Mouse (Mus musculus) C2C12 (cell line): ENCODE results near the gene Tyw3.
"Not testable (repeated sequence)": the region's sequence is repeated elsewhere in the genome, so short reads cannot be mapped to it uniquely, and the experiment has no call there.

Source experiments
- CTCF ChIP-seq: IDR thresholded peaks from one replicate; pipeline ENCODE4 v1.5.1; 2011; ENCODE audit not compliant: control insufficient read depth, insufficient read depth, insufficient read length
- MAX ChIP-seq: IDR thresholded peaks from one replicate; pipeline ENCODE4 v1.6.1; 2011; ENCODE audit warnings: mild to moderate bottlenecking, control low read depth
- MYOD1 ChIP-seq: IDR thresholded peaks from one replicate; pipeline ENCODE4 v1.6.1; 2011; ENCODE audit warnings: low read depth; ENCODE audit not compliant: control insufficient read depth, insufficient read length
- MYOG ChIP-seq: IDR thresholded peaks from one replicate; pipeline ENCODE4 v1.6.1; 2011; ENCODE audit not compliant: control insufficient read depth, insufficient read length; ENCODE audit errors: extremely low read depth
- USF1 ChIP-seq: IDR thresholded peaks from one replicate; pipeline ENCODE4 v1.6.1; 2011; ENCODE audit warnings: low read depth, mild to moderate bottlenecking, control low read depth, moderate library complexity

- not testable (repeated sequence) for TF ChIP-seq CTCF, USF1, MYOD1, MAX, MYOG
Observed at GRCm38 (mm10) chr3:154631281-154631680, 34.4 kb upstream of the Tyw3 start.
